8 mouse cellular contexts compared by ENCODE assay signal in genomic region chr14:76149531-76150179, GRCm38 (mm10). TPM values are rescaled to one million over a fixed set of nuclear protein-coding genes. Genes with fewer than 3 reads are reported as not detected.
DNase-seq lines count a peak whose midpoint lies in the region; ATAC-seq lines count a peak whose summit lies in the region.

No protein-coding gene starts in this region.

- H3K9ac ChIP-seq in hindbrain, embryonic 16.5 days (ENCODE audit: low read depth, low read length): no peak overlapping the region
- no peak overlapping the region for H3K9ac ChIP-seq in liver, embryonic 11.5 days (ENCODE audit: low read depth, low read length)

- no peaks in the 10 kb centered on the region for H3K36me3 ChIP-seq in hindbrain, embryonic 16.5 days (ENCODE audit: control insufficient read depth, insufficient read depth, low read length)
- H3K36me3 ChIP-seq in liver, embryonic 11.5 days (ENCODE audit: control insufficient read depth, insufficient read depth, low read length): no peaks in the 10 kb centered on the region

- H3K27me3 ChIP-seq in hindbrain, embryonic 16.5 days (replicated peaks; ENCODE audit: control insufficient read depth, insufficient read depth, low read length): no peaks in the 10 kb centered on the region
- no peaks in the 10 kb centered on the region for H3K27me3 ChIP-seq in liver, embryonic 11.5 days (replicated peaks; ENCODE audit: control insufficient read depth, insufficient read depth, low read length)

- 42% methylated on average over 13 of the region's 13 CpGs for WGBS in hindbrain, embryonic 16.5 days
- WGBS in liver, embryonic 11.5 days: 17% methylated on average over 13 of the region's 13 CpGs

- no peak overlapping the region for H3K4me3 ChIP-seq in hindbrain, embryonic 16.5 days (ENCODE audit: low read length)
- peak overlapping the region; percentile 18; the same call in 1 of the 2 replicates for H3K4me3 ChIP-seq in liver, embryonic 11.5 days (ENCODE audit: low read depth, low read length)

- H3K4me1 ChIP-seq in hindbrain, embryonic 16.5 days (ENCODE audit: control insufficient read depth, insufficient read depth, low read depth, low read length): peaks cover 3% of the 10 kb centered on the region; the same call in 1 of the 2 replicates
- H3K4me1 ChIP-seq in liver, embryonic 11.5 days (replicated peaks; ENCODE audit: control insufficient read depth, insufficient read depth, low read length): peaks cover 26% of the 10 kb centered on the region

- ATAC-seq in hindbrain, embryonic 16.5 days: no peak
- ATAC-seq in liver, embryonic 11.5 days (replicated peaks; ENCODE audit: low FRiP score): no peak

- no peak overlapping the region for H3K27ac ChIP-seq in hindbrain, embryonic 16.5 days (ENCODE audit: low read depth, low read length)
- no peak overlapping the region for H3K27ac ChIP-seq in liver, embryonic 11.5 days (ENCODE audit: low read depth, low read length)

- H3K9me3 ChIP-seq in hindbrain, embryonic 16.5 days (ENCODE audit: control insufficient read depth, low read length): no peaks in the 10 kb centered on the region
- H3K9me3 ChIP-seq in liver, embryonic 11.5 days (ENCODE audit: control insufficient read depth, low read length): no peaks in the 10 kb centered on the region

- peak overlapping the region; percentile 34 for H3K4me2 ChIP-seq in hindbrain, embryonic 16.5 days (ENCODE audit: low read length)
- peak overlapping the region; percentile 36 for H3K4me2 ChIP-seq in liver, embryonic 11.5 days

- DNase-seq in spleen, postnatal 36 days (ENCODE audit: low spot score in 2 of 2): peak; percentile 6 to 24
- no peak for DNase-seq in spleen, postnatal 14 days (ENCODE audit: low spot score in 2 of 2)
- peak; percentile 49 for DNase-seq in cerebellum, adult 9-10 months
- DNase-seq in gastrocnemius, postnatal 10 days: peak; percentile 69
- DNase-seq in liver, embryonic 11.5 days (ENCODE audit: low spot score): no peak
- DNase-seq in ovary, postnatal 36 days (ENCODE audit: low spot score): peak; percentile 85
- DNase-seq in thymus, postnatal 14 days: no peak

RNA-seq across cellular contexts. Expression of gene Nufip1, which starts 39.0 kb away (rescaled TPM):
- total RNA-seq in gastrocnemius, postnatal 10 days (2021): 1 to 10 TPM; 4.5 to 4.8 TPM
- 12.4 and 13.2 TPM in 2 replicates for polyA plus RNA-seq in hindbrain, embryonic 16.5 days (2015; fragmentation: Nextera tagmentation; extraction: Ambion mirVana)
- 17.3 and 18.5 TPM in 2 replicates for polyA plus RNA-seq in liver, embryonic 11.5 days (2014; fragmentation: Nextera tagmentation; extraction: Ambion mirVana)

RNA-seq across cellular contexts. Expression of gene Gpalpp1, which starts 39.1 kb away (rescaled TPM):
- total RNA-seq in gastrocnemius, postnatal 10 days (2021): 1 to 10 TPM; 7.9 to 8.6 TPM
- 9.6 and 12.4 TPM in 2 replicates for polyA plus RNA-seq in hindbrain, embryonic 16.5 days (2015; fragmentation: Nextera tagmentation; extraction: Ambion mirVana)
- 15.7 and 16.3 TPM in 2 replicates for polyA plus RNA-seq in liver, embryonic 11.5 days (2014; fragmentation: Nextera tagmentation; extraction: Ambion mirVana)

Comparison
In these comparisons a context has a peak if more than half of its experiments do, and no peak if none do; other contexts are left out.
1. DNase-seq: peak in spleen, postnatal 36 days (2 of 2), cerebellum, adult 9-10 months (single experiment), gastrocnemius, postnatal 10 days (single experiment) and ovary, postnatal 36 days (single experiment); none in spleen, postnatal 14 days (0 of 2), liver, embryonic 11.5 days (single experiment) and thymus, postnatal 14 days (single experiment).